Mouse (Mus musculus) granulocyte monocyte progenitor cell, adult 5-6 weeks (primary cell): ENCODE measurements around the gene Olfr553. TPM values are rescaled to one million over a fixed set of nuclear protein-coding genes. Genes with fewer than 3 reads are reported as not detected.
"Not testable (repeated sequence)": the region's sequence is repeated elsewhere in the genome, so short reads cannot be mapped to it uniquely, and the experiment has no call there.

ENCODE experiments used
- ATAC-seq: replicated peaks from 2 replicates; pipeline ENCODE4 v1.8.0; 2016; ENCODE audit warnings: mild to moderate bottlenecking, moderate TSS enrichment, inconsistent platforms; ENCODE audit not compliant: poor library complexity, severe bottlenecking
- total RNA-seq, 2 experiments: library from RNA; stranded (forward) in 1 of 2; stranded (reverse) in 1 of 2; fragments of 200-712, 200-1000 nt in 1 of 2; fragments of >200 nt in 1 of 2; fragmentation: Nextera tagmentation in 1 of 2; gene quantifications; 2 replicates each; pipeline ENCODE4 v1.2.3; 2014 to 2017

Gene Olfr553
- total RNA-seq (2014; fragmentation: Nextera tagmentation) (not detected in 2 replicates), total RNA-seq (2017) (not detected in 2 replicates)

DNA sequence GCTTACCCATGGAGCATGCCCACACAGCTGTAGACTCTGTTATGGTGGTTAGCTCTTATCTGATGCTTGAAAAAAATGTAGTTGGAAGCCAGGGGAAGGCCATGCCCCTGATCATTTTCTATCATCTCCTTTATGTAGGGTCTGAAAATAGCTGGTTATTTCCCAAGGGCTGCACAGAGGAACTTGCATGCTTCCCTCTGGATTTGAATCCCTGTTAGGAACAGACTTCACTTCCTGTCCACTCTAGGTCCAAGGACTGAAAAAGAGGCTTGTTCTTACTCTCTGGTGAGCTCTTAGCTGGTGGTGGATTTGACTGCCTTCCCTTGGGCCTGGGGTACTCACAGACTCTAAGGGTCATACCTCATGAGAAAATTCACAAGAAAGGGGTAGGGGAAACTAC is at the start of gene Olfr553:
TSS of gene Olfr553 (minus strand) at position 101 of the 400 bp plus-strand sequence.
- no peak for ATAC-seq

DNA sequence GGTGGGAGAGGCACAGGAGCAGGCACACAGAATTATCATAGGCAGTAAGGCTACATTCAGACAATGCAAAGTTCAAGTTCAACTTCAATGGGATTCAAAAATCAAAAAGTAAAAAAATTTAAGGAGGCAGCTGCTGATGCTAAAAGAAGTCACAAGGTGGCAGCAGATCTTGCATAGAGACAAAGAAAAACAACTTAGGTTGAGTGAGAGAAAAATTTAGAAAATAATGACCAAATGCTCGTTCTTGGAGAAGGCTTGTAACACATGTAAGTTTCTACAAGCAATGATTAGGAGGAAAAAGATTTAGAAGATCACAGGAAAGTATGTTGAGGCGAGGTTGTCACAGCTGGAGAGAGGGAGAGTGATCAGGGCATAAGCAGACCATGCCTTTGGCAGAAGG is 47.4 kb upstream of the Olfr553 start:
- ATAC-seq: no peak

DNA sequence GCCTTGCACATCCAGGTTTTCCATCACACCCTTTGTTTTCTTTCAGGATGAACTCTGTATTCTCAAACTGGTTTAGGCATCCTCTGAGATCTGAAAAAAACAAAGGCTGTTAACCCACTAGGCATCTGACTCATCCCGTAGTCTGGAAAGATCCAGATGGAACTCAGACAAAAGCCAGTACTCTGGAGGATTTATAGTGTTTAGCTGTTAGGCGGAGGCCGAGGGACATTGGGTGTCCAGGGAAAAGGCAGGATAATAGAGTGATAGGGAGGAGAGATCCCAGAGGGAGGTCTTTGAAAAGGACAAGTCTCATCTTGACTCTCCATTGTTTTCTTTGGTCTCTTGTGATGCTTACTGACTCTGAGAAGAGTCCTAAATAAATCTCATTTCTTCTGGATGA is 46.6 kb upstream of the Olfr553 start, which contains the start of gene Olfr556:
TSS of gene Olfr556 (plus strand) at position 301 of the 400 bp plus-strand sequence.
- ATAC-seq: no peak

DNA sequence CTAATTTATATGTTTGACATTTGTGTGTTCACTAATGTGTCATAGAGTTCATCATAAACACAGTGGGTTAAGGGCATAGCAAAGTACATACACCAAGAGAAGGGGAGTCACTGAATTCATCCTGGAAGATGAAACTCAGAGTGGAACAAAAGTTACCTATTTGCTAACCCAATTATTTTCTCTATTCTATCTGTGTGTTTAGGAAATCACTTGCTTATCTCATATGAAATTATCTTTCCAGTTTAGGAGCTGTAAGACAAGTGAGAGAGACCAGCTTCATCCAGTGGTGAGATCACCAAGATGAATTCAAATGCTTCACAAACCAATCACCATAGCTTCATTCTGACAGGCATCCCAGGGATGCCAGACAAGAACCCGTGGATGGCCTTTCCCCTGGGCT is 40.5 kb upstream of the Olfr553 start, which contains the start of gene Olfr555:
TSS of gene Olfr555 (plus strand) at position 301 of the 400 bp plus-strand sequence.
- ATAC-seq: no peak

DNA sequence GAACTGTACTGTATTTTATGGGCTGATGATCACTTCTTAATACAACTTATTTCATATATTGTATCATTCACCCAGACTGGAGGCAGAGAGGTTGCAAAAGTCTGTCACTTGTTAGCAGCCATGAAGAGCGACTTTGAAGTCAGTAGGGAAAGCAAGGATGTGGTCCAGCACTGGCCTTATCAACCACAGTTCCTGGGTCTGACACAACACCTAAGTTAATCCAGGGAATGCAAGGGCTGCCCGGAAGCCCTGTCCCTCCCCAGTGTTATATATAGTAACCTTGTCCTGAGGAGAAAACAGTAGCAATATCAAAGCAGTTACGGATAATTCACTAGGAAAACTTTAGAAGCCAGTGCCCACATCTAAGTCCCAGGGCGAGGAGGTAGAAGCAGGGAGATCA is 26.9 kb upstream of the Olfr553 start:
- ATAC-seq: not testable (repeated sequence)

DNA sequence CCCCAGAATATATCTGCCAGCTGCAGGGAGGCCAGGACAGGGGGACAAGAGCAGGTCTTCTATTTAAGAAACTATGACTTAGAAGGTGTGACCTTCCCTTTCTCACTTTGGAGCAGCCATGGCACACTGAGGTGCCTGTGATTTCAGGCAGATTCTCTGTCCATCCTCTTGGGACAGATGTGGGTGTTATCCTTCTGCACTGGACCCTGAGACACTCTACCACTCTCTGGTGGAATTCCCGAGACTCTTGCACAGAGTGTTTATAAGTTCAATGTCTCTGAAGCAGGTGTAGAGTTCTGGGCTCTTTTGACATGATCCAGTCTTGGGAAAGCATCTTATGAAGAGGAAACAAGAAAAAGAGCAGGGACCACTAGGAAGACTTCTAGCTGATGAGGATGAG is 20.1 kb upstream of the Olfr553 start, which contains the start of gene Olfr554:
TSS of gene Olfr554 (plus strand) at position 301 of the 400 bp plus-strand sequence.
- no peak for ATAC-seq

DNA sequence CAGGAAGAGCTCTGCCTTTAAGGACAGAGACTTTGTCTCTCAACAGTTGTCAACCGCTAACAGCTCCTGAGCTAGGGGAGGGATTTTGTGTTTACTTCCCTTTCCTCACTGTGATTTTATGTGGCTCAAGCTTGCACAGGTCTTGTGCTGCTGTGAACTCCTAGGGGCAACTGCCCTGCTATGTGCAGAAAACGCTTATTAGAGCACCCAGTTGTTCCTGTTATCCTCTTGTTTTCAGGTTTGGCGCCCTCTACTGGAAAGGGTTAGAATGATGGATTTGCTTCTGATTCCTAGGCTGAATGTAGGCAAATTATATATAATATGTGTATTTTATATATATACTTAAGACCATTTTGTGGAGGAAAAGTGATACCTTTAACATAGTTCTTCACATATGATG is 18.6 kb upstream of the Olfr553 start:
- peak; percentile 91 for ATAC-seq

DNA sequence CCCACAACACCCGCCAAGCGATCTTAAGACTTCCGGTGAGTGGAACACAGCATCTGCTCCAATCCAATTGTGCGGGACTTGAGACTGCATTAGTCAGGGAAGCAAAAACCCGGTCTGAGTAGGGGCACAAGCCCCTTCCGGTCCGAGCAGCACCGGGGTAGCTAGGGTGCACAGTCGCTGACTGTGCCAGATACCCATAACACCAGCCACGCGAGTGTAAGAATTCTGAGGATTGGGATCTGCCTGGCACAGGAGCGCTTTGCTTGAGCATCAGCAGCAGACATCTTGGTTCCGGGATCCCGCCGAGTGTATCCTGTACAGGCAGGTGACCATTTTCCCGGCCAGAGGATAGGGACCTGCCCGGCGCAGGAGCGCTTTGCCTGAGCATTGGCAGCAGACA is 2.4 kb upstream of the Olfr553 start:
- ATAC-seq: not testable (repeated sequence)

DNA sequence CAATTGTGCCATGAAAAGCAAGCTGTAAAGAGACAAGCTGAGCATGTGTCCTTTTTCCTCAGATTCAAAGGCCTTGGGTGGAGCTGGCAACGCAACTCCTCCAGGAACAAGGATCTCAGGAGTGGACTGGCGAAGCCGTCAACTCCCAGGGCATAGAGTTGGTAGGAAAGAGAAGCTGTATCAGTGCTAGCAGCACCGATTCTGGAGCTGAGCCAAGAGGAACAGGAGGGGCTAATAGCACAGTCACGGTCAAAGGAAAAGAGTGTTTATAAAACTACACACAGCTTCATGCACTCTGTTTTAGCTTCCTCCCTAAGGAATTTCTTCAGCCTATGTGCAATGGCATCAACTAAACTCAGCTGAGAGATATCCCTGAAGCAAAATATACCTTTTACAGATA is 1.6 kb upstream of the Olfr553 start:
- peak; percentile 77 for ATAC-seq

DNA sequence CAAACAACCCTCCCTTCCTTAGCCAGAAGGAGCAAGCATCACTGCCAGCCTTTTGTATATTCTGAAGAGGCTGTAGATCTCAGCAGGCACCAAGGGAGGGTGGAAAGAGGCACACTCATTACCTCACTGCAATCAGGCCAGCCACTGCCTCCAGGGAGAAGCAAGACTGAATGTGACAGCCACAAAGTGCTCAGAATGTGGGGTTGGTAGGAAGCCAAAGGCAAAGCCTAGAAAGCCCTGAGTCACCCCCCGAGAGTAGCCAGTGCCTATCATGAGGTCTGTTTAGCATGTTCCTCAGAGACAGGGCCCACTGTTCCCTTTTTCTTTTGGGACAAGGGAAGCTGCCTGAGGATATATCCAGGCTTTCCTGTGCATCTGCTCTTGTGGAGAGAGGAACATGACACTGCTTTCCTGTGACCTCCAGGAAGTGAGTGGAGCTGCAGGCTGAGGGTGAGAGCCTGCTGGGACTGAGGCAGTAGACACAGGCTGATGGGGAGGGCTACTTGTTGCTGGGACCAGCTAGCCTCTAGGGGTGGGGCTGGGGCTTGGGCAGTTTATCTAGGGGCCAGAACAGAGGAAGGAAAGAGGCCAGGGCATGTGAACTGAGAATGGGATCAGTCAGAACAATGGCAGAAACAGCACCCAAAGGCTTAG is 20.5 kb downstream of the Olfr553 start, which contains the start of gene Olfr552:
TSS of gene Olfr552 (plus strand) at position 393 of the 654 bp plus-strand sequence.
- ATAC-seq: peak; percentile 73

DNA sequence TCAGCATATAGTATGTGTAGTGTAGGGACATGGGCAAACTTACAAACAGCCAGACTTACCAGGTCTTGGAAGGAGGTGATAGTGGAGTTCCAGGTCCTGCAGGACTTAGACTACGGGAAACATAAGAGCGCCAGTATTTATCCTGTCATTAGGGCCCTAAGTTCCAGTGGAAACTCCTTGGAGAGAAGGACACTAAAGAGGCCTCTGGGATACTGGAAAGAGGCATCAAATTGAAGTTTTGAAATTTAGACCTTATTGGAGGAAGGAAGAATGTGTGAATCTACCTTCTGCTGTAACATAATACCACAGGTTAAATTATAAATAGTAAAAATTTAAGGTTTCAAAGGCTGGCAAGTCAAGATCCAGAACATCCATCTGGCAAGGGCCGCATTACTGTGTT is 26.2 kb downstream of the Olfr553 start, which contains the start of gene Olfr551:
TSS of gene Olfr551 (minus strand) at position 101 of the 400 bp plus-strand sequence.
- ATAC-seq: no peak

DNA sequence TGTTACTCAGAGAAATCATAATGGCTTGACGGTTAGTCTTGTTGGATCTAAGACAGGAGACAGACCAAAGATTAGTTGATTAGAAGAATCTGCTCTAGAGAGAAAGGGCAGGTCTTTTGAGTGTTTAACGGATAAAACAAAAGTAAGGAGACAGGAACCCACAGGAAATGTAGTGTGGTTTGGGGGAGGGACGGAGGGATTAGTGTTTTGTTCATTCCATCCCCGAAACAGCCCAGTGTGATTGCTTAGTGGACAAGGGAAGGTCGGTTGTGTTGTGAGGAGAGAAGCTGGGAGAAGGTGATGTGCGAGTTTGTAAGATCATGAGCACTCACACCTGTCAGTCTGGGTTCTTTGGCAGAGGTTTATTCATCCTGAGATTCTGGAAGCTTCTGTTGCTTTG is 42.0 kb downstream of the Olfr553 start:
- ATAC-seq: no peak; the same call in 1 of the 2 replicates

DNA sequence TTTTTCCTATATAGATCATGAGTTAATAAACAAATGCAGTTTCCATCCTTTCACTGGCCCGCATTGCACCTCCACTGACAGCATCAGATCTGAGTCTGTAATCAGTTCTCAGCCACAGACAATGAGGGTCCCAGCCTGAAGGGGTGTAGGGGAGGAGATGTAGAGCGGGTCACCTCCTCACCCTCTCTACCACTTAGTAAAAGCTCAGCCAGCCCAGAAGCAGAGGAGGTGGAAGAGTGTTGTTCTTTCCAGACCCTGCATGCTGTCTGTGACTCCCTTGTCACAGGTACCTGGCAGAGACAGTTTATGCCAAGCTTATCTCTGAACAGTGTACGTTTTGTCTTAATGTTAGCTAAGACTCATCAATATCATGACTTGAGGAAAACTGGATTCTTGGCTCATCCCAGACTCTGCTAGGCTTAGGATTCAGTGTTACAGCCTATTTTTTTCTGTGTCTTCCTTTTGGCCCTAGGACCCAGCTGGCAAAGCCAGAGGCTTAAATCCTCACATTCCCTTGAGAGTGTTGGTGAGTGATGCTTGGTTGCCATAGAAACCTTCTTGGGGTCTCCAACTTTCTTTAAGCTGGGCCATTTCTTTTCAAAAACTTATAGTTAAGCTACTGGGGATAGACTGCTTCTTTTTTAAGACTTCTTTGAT is 44.7 kb downstream of the Olfr553 start:
- no peak for ATAC-seq

DNA sequence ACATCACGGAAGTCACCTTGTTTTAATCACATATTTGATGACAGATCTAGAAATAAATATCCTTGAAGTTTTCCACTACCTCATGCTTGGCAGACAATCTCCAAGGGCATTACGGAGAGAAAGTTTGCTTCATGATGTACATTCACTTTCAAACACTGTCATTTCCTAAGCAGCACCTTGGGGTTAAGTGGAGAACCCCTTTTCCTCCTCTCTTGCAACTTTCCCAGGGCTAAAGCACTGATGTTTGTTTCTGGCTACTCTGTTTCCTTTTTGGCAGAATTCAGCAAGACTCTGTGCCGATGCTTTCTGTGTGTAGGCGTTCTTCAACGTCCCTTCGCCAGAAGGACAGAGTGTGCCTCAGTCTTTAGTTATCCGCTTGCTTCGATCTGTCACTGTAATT is 46.9 kb downstream of the Olfr553 start, which contains the start of gene Olfr550:
TSS of gene Olfr550 (plus strand) at position 301 of the 400 bp plus-strand sequence.
- ATAC-seq: no peak

DNA sequence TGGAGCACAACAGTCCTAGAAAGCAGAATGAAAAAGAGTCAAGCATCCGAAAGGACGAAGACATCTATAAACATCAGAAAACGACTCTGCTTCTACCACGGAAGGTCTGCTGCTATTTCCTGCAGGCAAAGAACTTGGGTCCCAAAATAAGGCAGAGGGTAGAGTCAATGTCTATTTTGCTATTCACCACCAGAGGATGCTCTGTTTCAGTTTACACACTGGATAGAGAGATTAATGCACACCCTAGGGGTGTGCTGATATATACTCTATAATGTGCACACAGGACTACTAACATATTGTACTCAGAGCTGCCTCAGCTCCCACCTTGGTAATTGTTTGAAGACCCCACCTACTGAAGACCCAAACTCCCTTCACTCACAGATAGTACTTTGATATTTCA is 51.8 kb downstream of the Olfr553 start:
- no peak for ATAC-seq

DNA sequence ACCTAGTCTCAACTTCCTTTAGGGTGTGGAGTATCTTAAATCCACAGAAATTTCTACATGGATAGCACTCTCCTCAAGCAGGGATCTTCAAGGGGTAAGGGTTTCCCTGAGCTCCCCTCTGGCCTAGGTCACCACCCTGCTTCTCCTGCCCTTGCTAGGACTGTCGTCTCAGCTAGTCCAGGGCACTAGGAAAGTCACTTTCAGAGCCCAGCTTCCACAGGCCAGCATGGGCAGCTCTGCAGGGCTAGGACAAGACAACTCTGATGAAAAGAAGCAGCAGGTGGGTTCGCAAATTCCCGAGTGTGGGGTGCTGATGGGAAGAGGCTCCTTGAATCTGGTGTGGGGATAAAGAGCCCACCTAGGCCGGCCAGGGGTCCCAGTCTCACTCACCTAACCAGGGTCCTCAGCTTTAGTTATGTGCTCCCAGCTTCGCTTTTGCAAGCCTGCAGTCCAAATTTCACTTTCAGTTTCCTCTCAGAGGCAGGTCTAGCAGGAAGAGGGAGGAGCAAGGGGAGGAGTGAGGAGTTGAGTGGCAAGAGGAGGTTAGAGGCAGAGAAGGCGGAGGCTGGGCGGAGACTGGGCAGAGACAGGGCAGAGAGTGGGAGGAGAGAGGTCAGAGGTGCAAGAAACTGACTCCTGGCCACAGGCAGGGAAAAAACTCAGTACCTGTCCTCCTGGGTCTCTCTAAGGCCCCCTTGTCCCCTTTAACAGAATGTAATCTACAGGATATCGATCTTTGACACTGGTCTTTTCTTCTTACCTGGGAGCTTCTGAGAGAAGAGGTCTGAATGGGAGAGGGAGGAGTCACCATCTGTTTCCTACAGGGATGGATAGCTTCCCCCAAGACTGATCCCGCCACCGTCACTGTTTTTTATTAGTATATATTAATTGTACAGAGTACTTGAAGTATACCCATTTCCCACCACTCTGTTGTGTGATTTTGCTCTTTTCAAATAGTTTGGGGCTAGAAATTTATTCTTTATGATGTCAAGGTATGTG is 52.7 kb downstream of the Olfr553 start, which contains the start of gene Trim21:
TSS of gene Trim21 (minus strand) at position 488 of the 999 bp plus-strand sequence.
- ATAC-seq: peak; percentile 98
